Mouse (Mus musculus) erythroblast, embryonic 14.5 days (primary cell): ENCODE measurements around the gene Shkbp1.

Experiments used
- GATA1 ChIP-seq: IDR thresholded peaks from 2 replicates; pipeline ENCODE4 v1.6.1; 2012; ENCODE audit warnings: low read length, inconsistent platforms, mixed read lengths
- TAL1 ChIP-seq: IDR thresholded peaks from 3 replicates; pipeline ENCODE4 v1.6.1; 2012; ENCODE audit warnings: low read length, inconsistent platforms, mixed read lengths

- TF ChIP-seq GATA1, result no peak
- TF ChIP-seq TAL1, result no peak
These were observed 32.8 kb downstream of the Shkbp1 start for GRCm38 (mm10) chr7:27323001-27323400.
